Mouse (Mus musculus) right cerebral cortex, adult 2 months (tissue): ENCODE measurements at regions not wholly inside any gene's neighbourhood (a gene's known extent, or its start where the extent isn't known, plus 50 kb on each side); places are given as distances from the start of the nearest gene placed in this dataset.

Source experiments
- DNase-seq, 2 experiments: peaks; one replicate each; pipeline ENCODE4 v3.0.0; 2021 to 2022; ENCODE audit warnings: low spot score in 2 of 2

DNA sequence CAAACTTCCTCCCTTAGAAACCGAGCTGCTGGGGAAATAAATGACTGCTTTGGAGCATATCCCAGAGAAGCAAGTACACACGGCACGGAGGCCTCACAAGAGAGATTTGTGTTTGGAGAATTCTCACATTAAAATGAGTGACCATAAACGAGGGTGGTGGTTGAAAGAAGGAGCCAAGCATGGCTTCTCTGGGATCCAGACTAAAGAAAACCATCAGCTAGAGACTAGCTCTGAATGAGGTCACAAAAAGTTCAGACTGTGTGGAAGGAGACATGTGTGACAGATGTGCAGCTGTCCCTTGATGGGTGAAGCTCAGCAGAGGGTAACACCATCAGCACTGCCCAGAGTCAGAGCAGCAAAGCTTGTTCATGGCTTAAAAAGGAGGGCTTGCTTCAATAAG lies 89.4 kb upstream of the Tenm4 start:
- no peak for DNase-seq

DNA sequence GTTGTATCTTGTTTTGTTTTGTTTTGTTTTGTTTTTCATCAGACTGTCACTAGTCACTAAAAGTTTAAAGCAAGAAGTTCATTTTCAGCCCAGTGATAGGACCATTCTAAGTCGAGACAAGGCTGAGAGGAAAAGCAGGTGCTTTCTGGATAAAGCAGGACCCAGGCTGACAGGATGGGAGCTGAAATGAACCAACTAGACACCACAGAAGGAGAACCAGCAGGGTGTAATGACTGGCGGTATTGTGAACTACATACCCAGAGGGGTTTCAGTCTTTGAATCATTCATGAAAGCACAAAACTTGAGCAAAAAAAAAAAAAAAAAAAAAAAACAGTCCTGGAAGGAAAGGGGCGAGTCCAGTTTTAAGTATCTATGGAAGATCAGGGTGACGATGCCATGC lies 75.9 kb upstream of the Tenm4 start:
- no peak for DNase-seq

DNA sequence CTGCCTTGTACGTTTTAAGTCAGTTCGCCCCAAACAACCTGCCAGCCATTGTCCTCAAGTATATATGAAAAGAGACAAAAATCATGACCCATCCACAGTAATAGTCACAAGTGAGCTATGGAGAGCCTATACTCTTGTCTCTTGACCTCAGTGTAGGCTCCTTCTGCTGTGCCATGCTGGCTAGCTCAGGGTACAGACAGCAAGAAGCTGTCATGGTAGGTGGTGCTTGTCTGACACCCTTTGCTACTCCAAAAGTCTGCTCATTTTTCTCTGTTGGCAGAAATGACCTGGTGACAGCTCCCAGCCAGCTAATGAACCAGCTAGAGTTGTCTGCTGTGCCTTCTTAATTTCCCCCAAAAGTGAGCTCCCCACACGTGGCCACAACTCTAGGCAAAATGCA lies 75.3 kb upstream of the Tenm4 start:
- no peak for DNase-seq

DNA sequence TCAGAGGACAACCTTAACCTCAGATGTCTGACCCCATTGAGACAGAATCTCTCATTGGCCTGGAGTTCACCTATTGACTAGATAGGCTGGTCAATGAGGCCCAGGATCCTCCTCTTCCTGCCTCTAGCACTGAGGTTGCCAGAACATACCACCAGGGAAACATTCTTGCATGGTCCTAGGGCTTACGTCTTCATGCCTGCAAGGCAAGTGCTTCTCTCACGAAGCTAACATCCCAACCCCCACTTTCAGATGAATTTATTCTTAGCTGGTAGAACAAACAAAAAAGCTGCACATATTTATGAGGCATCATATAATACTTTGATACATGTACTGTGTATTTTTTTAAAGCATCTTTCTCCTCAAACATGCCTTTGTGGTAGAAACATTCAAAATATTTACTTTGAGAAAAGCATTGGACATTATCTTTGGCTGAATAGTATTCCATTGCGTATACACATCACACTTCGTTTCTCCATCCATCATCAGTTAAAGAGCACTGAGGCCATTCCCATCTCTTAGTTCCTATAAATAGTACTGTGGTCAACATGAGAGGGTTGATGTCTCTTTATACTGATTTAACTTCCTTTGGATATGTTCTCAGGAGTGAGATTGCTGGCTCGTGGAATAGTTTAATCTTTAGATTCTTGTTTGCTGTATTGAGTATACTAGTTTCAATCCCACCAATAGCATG lies 72.2 kb upstream of the Tenm4 start:
- DNase-seq = no peak

DNA sequence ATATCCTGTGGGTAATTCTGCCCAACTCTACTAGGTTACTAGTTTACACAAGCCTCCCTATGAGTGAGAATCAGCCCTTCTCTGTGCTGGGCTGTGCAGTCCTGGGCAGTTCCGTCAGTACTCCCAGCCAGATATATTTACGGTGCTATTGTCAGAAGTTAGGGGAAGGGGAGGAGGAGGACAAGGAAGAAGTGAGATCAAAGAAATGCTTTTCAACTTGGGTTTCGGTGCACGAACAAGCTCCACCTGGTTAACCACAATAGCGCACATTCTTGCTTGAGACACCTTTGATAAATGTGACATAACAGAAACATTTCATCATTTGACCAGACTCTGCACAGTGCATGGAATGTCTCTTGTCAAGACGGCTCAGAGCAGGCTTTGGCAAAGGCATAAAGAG lies 68.3 kb upstream of the Tenm4 start:
- no peak for DNase-seq

DNA sequence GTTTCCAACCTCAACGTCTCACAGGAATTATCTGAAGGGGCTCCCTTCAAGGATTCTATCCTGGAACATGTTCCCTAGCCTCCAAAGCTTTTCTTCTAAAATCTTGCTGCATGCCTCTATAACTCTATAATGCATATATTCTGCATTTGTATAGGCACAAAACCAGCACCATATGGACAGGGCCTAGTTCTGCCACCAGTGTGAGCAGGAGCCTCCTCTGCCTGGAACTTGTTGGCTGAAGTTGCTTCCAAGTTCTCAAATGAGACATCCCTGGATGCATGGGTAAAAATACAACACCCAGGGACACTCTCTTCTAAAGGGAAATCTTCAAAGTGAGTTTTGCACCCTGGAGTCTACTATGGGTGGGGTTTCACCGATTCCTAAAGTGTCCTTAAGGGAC lies 62.3 kb upstream of the Tenm4 start:
- no peak for DNase-seq

DNA sequence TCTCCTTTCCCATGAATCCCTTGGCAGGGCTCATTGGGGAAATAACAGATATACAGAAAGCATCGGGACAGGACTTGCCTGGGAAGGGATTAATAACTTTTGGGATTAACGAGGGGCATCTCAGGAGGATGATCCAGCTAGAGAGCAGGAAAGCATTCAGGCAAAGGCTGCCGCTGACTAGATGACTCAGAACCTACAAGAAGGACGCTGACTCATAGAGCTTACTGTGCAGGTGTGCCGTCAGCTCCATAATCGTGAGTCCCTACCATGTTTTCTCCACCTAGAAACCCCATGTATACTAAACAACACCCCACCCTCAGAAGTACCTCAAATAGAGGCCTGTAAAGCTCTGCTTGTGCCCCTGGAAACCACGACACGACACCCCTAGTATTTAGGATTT lies 50.9 kb upstream of the Tenm4 start:
- peak; percentile 27 to 30 for DNase-seq
